Mouse (Mus musculus): ENCODE measurements around the gene Lrmda.

Gene Lrmda

GRCm38 (mm10) chr14:22255458-22255857 is 235.9 kb downstream of the Lrmda start:
- no peak for DNase-seq (ENCODE audit: low spot score)

GRCm38 (mm10) chr14:22256274-22256673 is 236.8 kb downstream of the Lrmda start:
- DNase-seq (ENCODE audit: low spot score): no peak

GRCm38 (mm10) chr14:22259376-22260032 is 240.0 kb downstream of the Lrmda start:
- no peak for DNase-seq (ENCODE audit: low spot score)

- DNase-seq (ENCODE audit: low spot score): no peak
Observed at GRCm38 (mm10) chr14:22260033-22260419, 240.5 kb downstream of the Lrmda start.

GRCm38 (mm10) chr14:22265229-22265905 is 245.9 kb downstream of the Lrmda start:
- no peak for DNase-seq (ENCODE audit: low spot score)

GRCm38 (mm10) chr14:22269812-22270211 is 250.3 kb downstream of the Lrmda start:
- DNase-seq (ENCODE audit: low spot score): no peak

GRCm38 (mm10) chr14:22278053-22278452 is 258.5 kb downstream of the Lrmda start:
- no peak for DNase-seq (ENCODE audit: low spot score)

- DNase-seq (ENCODE audit: low spot score): no peak
Observed at GRCm38 (mm10) chr14:22279591-22279990, 260.1 kb downstream of the Lrmda start.

- DNase-seq (ENCODE audit: low spot score): no peak
Observed at GRCm38 (mm10) chr14:22281630-22282029, 262.1 kb downstream of the Lrmda start.

GRCm38 (mm10) chr14:22282847-22283246 is 263.3 kb downstream of the Lrmda start:
- DNase-seq (ENCODE audit: low spot score): no peak

- no peak for DNase-seq (ENCODE audit: low spot score)
Observed at GRCm38 (mm10) chr14:22283722-22284121, 264.2 kb downstream of the Lrmda start.

- DNase-seq (ENCODE audit: low spot score): no peak
Observed at GRCm38 (mm10) chr14:22284823-22285517, 265.5 kb downstream of the Lrmda start.

GRCm38 (mm10) chr14:22285826-22286225 is 266.3 kb downstream of the Lrmda start:
- no peak for DNase-seq (ENCODE audit: low spot score)

GRCm38 (mm10) chr14:22288179-22288578 is 268.7 kb downstream of the Lrmda start:
- no peak for DNase-seq (ENCODE audit: low spot score)

GRCm38 (mm10) chr14:22289380-22289922 is 269.9 kb downstream of the Lrmda start:
- no peak for DNase-seq (ENCODE audit: low spot score)

GRCm38 (mm10) chr14:22294371-22294770 is 274.9 kb downstream of the Lrmda start:
- no peak for DNase-seq (ENCODE audit: low spot score)

- no peak for DNase-seq (ENCODE audit: low spot score)
Observed at GRCm38 (mm10) chr14:22296655-22297239, 277.2 kb downstream of the Lrmda start.

GRCm38 (mm10) chr14:22306759-22307158 is 287.2 kb downstream of the Lrmda start:
- DNase-seq (ENCODE audit: low spot score): no peak

GRCm38 (mm10) chr14:22308059-22308458 is 288.5 kb downstream of the Lrmda start:
- DNase-seq (ENCODE audit: low spot score): no peak

- no peak for DNase-seq (ENCODE audit: low spot score)
Observed at GRCm38 (mm10) chr14:22323058-22323457, 303.5 kb downstream of the Lrmda start.

- DNase-seq (ENCODE audit: low spot score): no peak
Observed at GRCm38 (mm10) chr14:22323530-22324292, 304.2 kb downstream of the Lrmda start.
